Mouse (Mus musculus) lung, adult 2 months (tissue): ENCODE results near the gene Fbxo42.

Source experiments
- CTCF ChIP-seq: fragments of 200-500 bp; IDR thresholded peaks from 2 replicates; pipeline ENCODE4 v1.5.1; 2011; ENCODE audit warnings: mild to moderate bottlenecking, low read length, control low read depth; ENCODE audit not compliant: insufficient read depth
- POLR2A ChIP-seq: fragments of 200-500 bp; IDR thresholded peaks from 2 replicates; pipeline ENCODE4 v1.6.1; 2011; ENCODE audit warnings: low read depth, mild to moderate bottlenecking, control low read depth, low read length, borderline replicate concordance; ENCODE audit errors: extremely low read depth

DNA sequence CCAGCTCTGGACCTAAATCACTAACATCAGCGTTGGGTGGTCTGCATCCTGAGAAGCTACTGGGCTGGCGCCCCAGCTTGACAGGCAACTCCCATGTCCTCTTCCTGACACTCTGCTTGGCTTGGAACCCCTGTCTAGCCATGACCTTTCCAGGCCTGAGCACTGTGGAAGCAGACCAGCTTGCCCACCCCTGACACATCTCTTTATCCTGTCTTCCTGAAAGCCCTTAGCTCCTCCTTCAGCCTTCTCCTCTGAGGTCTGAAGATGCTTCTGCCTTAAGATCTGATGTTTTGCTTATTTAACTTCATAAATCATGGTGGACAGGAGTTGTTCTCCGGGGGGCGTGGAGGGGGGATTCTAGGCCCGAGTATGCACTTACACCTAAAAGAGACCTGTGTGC, 95.9 kb downstream of the Fbxo42 start:
- no peak for TF ChIP-seq POLR2A
- TF ChIP-seq CTCF: no peak
